Mouse (Mus musculus) liver, embryonic 12.5 days (tissue): ENCODE results near the gene Mecp2. TPM values are rescaled to one million over a fixed set of nuclear protein-coding genes. Genes with fewer than 3 reads are reported as not detected.
"Not testable (repeated sequence)": the region's sequence is repeated elsewhere in the genome, so short reads cannot be mapped to it uniquely, and the experiment has no call there.

Experiments
- ATAC-seq: fragments of 200-750 bp; cut with Nextera tagmentation; 2 replicates; pipeline ENCODE4 v1.8.0; 2017; ENCODE audit warnings: moderate number of reproducible peaks, mild to moderate bottlenecking, moderate library complexity
- H3K27ac ChIP-seq: fragments of 300-500 bp; sonication (generic); 2 replicates; pipeline ENCODE4 v1.5.1; 2016; ENCODE audit warnings: mild to moderate bottlenecking
- H3K27me3 ChIP-seq: fragments of 300-500 bp; sonication (generic); replicated peaks from 2 replicates; pipeline ENCODE4 v1.6.1; 2016; ENCODE audit warnings: mild to moderate bottlenecking, moderate library complexity
- H3K36me3 ChIP-seq: fragments of 300-500 bp; sonication (generic); 2 replicates; pipeline ENCODE4 v1.6.1; 2016; ENCODE audit warnings: mild to moderate bottlenecking, moderate library complexity
- H3K4me1 ChIP-seq: fragments of 300-500 bp; sonication (generic); 2 replicates; pipeline ENCODE4 v1.6.1; 2016
- H3K4me2 ChIP-seq: fragments of 300-500 bp; sonication (generic); 2 replicates; pipeline ENCODE4 v1.6.1; 2016; ENCODE audit warnings: mild to moderate bottlenecking, moderate library complexity
- H3K4me3 ChIP-seq: fragments of 300-500 bp; sonication (generic); 2 replicates; pipeline ENCODE4 v1.5.1; 2016; ENCODE audit warnings: mild to moderate bottlenecking, moderate library complexity
- H3K9ac ChIP-seq: fragments of 300-500 bp; sonication (generic); 2 replicates; pipeline ENCODE4 v1.6.1; 2016; ENCODE audit warnings: mild to moderate bottlenecking, moderate library complexity
- H3K9me3 ChIP-seq: fragments of 300-500 bp; sonication (generic); replicated peaks from 2 replicates; pipeline ENCODE4 v1.6.1; 2016; ENCODE audit warnings: mild to moderate bottlenecking, moderate library complexity
- WGBS: fragments of 180-500 bp; shearing (Covaris S2); methylation state at CpG from one replicate; pipeline ENCODE4 v1.1.7; 2016; ENCODE audit not compliant: insufficient replicate concordance; 5-methylcytosine and 5-hydroxymethylcytosine counted together
- polyA plus RNA-seq: library from polyadenylated mRNA; unstranded; fragments of >200 nt; fragmentation: Nextera tagmentation; extraction: Ambion mirVana; gene quantifications from 2 replicates; pipeline ENCODE4 v1.2.1, GENCODE M21; 2016

Gene Mecp2
- polyA plus RNA-seq = 8.1 and 9.4 TPM in 2 replicates

GRCm38 (mm10) chrX:74135263-74135662, at the start of gene Mecp2:
Gene Mecp2 (minus strand): TSS chrX:74135363.
- not testable (repeated sequence) for H3K9ac ChIP-seq, H3K4me3 ChIP-seq, H3K9me3 ChIP-seq, H3K36me3 ChIP-seq, H3K27ac ChIP-seq, H3K4me2 ChIP-seq, ATAC-seq, H3K4me1 ChIP-seq
- 15% methylated on average over 1 of the region's 1 CpGs for WGBS
- H3K27me3 ChIP-seq = peaks cover 15% of the 10 kb centered on the region; the same call in 1 of the 2 replicates

GRCm38 (mm10) chrX:74176959-74177358, 41.8 kb upstream of the Mecp2 start, which contains the start of gene Tktl1:
Gene Tktl1 (plus strand): TSS chrX:74177259.
- ATAC-seq = no peak
- WGBS = 78% methylated on average over 17 of the region's 17 CpGs

GRCm38 (mm10) chrX:74167738-74168137, 32.6 kb upstream of the Mecp2 start, which contains the start of gene Tex28:
Gene Tex28 (minus strand): TSS chrX:74167838.
- no peak within 1 kb of the TSS for H3K4me3 ChIP-seq
- no peaks in the 10 kb centered on the region for H3K9me3 ChIP-seq
- H3K4me2 ChIP-seq = no peak within 1 kb of the TSS
- H3K9ac ChIP-seq = no peak within 1 kb of the TSS
- 71% methylated on average over 1 of the region's 1 CpGs for WGBS
- no peaks in the 10 kb centered on the region for H3K27me3 ChIP-seq
- H3K4me1 ChIP-seq = no peaks in the 10 kb centered on the region
- no peaks in the 10 kb centered on the region for H3K36me3 ChIP-seq
- no peak for ATAC-seq
- no peak within 1 kb of the TSS for H3K27ac ChIP-seq

More at GRCm38 (mm10) chrX:74176959-74177358, 41.8 kb upstream of the Mecp2 start, which contains the start of gene Tktl1:
- Histone ChIP-seq H3K9ac (no peak within 1 kb of the TSS), H3K27ac (no peak within 1 kb of the TSS), H3K4me3 (no peak within 1 kb of the TSS), H3K9me3 (0 out of 2 replicates have a peak, but pooled peaks cover 2% of the 10 kb centered on the region), H3K27me3 (no peaks in the 10 kb centered on the region), H3K36me3 (no peaks in the 10 kb centered on the region), H3K4me2 (no peak within 1 kb of the TSS), H3K4me1 (no peaks in the 10 kb centered on the region)

GRCm38 (mm10) chrX:74127164-74127563, 8.0 kb downstream of the Mecp2 start, which contains the start of gene Opn1mw:
Gene Opn1mw (plus strand): TSS chrX:74127464.
- Histone ChIP-seq H3K9ac (no peak within 1 kb of the TSS), H3K4me1 (no peaks in the 10 kb centered on the region), H3K4me2 (no peak within 1 kb of the TSS), H3K9me3 (no peaks in the 10 kb centered on the region), H3K4me3 (no peak within 1 kb of the TSS), H3K27ac (no peak within 1 kb of the TSS), H3K36me3 (no peaks in the 10 kb centered on the region), H3K27me3 (peaks cover 18% of the 10 kb centered on the region)
- no peak for ATAC-seq

GRCm38 (mm10) chrX:74124975-74125374, 10.2 kb downstream of the Mecp2 start:
- Histone ChIP-seq H3K9me3 (no peaks in the 10 kb centered on the region), H3K36me3 (no peaks in the 10 kb centered on the region), H3K4me1 (no peaks in the 10 kb centered on the region), H3K9ac (no peak overlapping the region), H3K27me3 (peaks cover 18% of the 10 kb centered on the region), H3K27ac (no peak overlapping the region), H3K4me3 (no peak overlapping the region), H3K4me2 (no peak overlapping the region)
- WGBS = 40% methylated on average over 2 of the region's 2 CpGs
- no peak for ATAC-seq

GRCm38 (mm10) chrX:74115511-74115910, 19.7 kb downstream of the Mecp2 start:
- Histone ChIP-seq H3K4me1 (no peaks in the 10 kb centered on the region), H3K4me2 (peak overlapping the region; percentile 57), H3K36me3 (no peaks in the 10 kb centered on the region), H3K27ac (no peak overlapping the region), H3K4me3 (peak overlapping the region; percentile 47), H3K9me3 (no peaks in the 10 kb centered on the region), H3K27me3 (no peaks in the 10 kb centered on the region; the same call in 1 of the 2 replicates), H3K9ac (peak overlapping the region; percentile 53)
- peak; percentile 60; the same call in 1 of the 2 replicates for ATAC-seq
- WGBS = 8% methylated on average over 10 of the region's 10 CpGs

- H3K4me3 ChIP-seq = no peak overlapping the region
- H3K9me3 ChIP-seq = no peaks in the 10 kb centered on the region
- no peak overlapping the region for H3K4me2 ChIP-seq
- H3K27ac ChIP-seq = no peak overlapping the region
- no peaks in the 10 kb centered on the region; the same call in 1 of the 2 replicates for H3K27me3 ChIP-seq
- H3K36me3 ChIP-seq = no peaks in the 10 kb centered on the region
- ATAC-seq = no peak
- no peak overlapping the region for H3K9ac ChIP-seq
- no peaks in the 10 kb centered on the region for H3K4me1 ChIP-seq
These were observed 21.1 kb downstream of the Mecp2 start for GRCm38 (mm10) chrX:74114036-74114435.

- peaks cover 8% of the 10 kb centered on the region for H3K27me3 ChIP-seq
- no peak overlapping the region for H3K9ac ChIP-seq
- no peaks in the 10 kb centered on the region for H3K9me3 ChIP-seq
- H3K4me2 ChIP-seq = no peak overlapping the region
- H3K4me3 ChIP-seq = no peak overlapping the region
- ATAC-seq = no peak
- no peak overlapping the region for H3K27ac ChIP-seq
- H3K36me3 ChIP-seq = no peaks in the 10 kb centered on the region
- no peaks in the 10 kb centered on the region for H3K4me1 ChIP-seq
- WGBS = 28% methylated on average over 3 of the region's 3 CpGs
These were observed 26.4 kb downstream of the Mecp2 start for GRCm38 (mm10) chrX:74108747-74109146.

GRCm38 (mm10) chrX:74105916-74106315, 29.2 kb downstream of the Mecp2 start:
- no peaks in the 10 kb centered on the region for H3K36me3 ChIP-seq
- no peak overlapping the region for H3K4me3 ChIP-seq
- H3K9me3 ChIP-seq = no peaks in the 10 kb centered on the region
- 34% methylated on average over 2 of the region's 2 CpGs for WGBS
- H3K27ac ChIP-seq = no peak overlapping the region
- H3K4me2 ChIP-seq = no peak overlapping the region
- peaks cover 8% of the 10 kb centered on the region for H3K27me3 ChIP-seq
- no peak for ATAC-seq
- H3K4me1 ChIP-seq = no peaks in the 10 kb centered on the region
- H3K9ac ChIP-seq = no peak overlapping the region

GRCm38 (mm10) chrX:74103457-74104188, 31.5 kb downstream of the Mecp2 start:
- Histone ChIP-seq H3K9me3 (no peaks in the 10 kb centered on the region), H3K4me1 (no peaks in the 10 kb centered on the region), H3K27me3 (peaks cover 5% of the 10 kb centered on the region), H3K4me2 (no peak overlapping the region), H3K36me3 (no peaks in the 10 kb centered on the region), H3K27ac (no peak overlapping the region), H3K4me3 (no peak overlapping the region), H3K9ac (no peak overlapping the region)
- 40% methylated on average over 4 of the region's 4 CpGs for WGBS
- ATAC-seq = no peak

- no peak for ATAC-seq
- Histone ChIP-seq H3K9me3 (no peaks in the 10 kb centered on the region), H3K4me2 (no peak overlapping the region), H3K9ac (no peak overlapping the region), H3K27ac (no peak overlapping the region), H3K36me3 (no peaks in the 10 kb centered on the region), H3K27me3 (peaks cover 3% of the 10 kb centered on the region; the same call in 1 of the 2 replicates), H3K4me1 (no peaks in the 10 kb centered on the region), H3K4me3 (no peak overlapping the region)
- 41% methylated on average over 1 of the region's 1 CpGs for WGBS
These were observed 40.0 kb downstream of the Mecp2 start for GRCm38 (mm10) chrX:74095130-74095529.

- ATAC-seq = peak; percentile 98
These were observed 49.5 kb downstream of the Mecp2 start for GRCm38 (mm10) chrX:74085601-74086038.

More at GRCm38 (mm10) chrX:74085601-74086038, 49.5 kb downstream of the Mecp2 start:
- H3K27ac ChIP-seq = peak overlapping the region; percentile 90
- H3K4me2 ChIP-seq = peak overlapping the region; percentile 75
- H3K27me3 ChIP-seq = peaks cover 17% of the 10 kb centered on the region
- no peaks in the 10 kb centered on the region for H3K36me3 ChIP-seq
- peaks cover 30% of the 10 kb centered on the region for H3K4me1 ChIP-seq
- H3K9ac ChIP-seq = peak overlapping the region; percentile 87
- H3K4me3 ChIP-seq = peak overlapping the region; percentile 75
- no peaks in the 10 kb centered on the region for H3K9me3 ChIP-seq
- WGBS = 2% methylated on average over 26 of the region's 27 CpGs
